Mouse (Mus musculus) limb, embryonic 15.5 days (tissue): Measurements from ENCODE around the gene Peak1. TPM values are rescaled to one million over a fixed set of nuclear protein-coding genes. Genes with fewer than 3 reads are reported as not detected.

Source experiments
- ATAC-seq: fragments of 200-750 bp; cut with Nextera tagmentation; 2 replicates; pipeline ENCODE4 v1.8.0; 2017; ENCODE audit warnings: low read depth, moderate TSS enrichment; ENCODE audit not compliant: insufficient number of reproducible peaks, low FRiP score, low TSS enrichment
- H3K27ac ChIP-seq: fragments of 300-500 bp; sonication (generic); 2 replicates; pipeline ENCODE4 v1.5.1; 2015; ENCODE audit warnings: moderate library complexity, mild to moderate bottlenecking, inconsistent platforms
- H3K27me3 ChIP-seq: fragments of 300-500 bp; sonication (generic); 2 replicates; pipeline ENCODE4 v1.6.1; 2015; ENCODE audit warnings: inconsistent platforms
- H3K36me3 ChIP-seq: fragments of 300-500 bp; sonication (generic); 2 replicates; pipeline ENCODE4 v1.6.1; 2015; ENCODE audit warnings: inconsistent platforms
- H3K4me1 ChIP-seq: fragments of 300-500 bp; sonication (generic); 2 replicates; pipeline ENCODE4 v1.6.1; 2015; ENCODE audit warnings: inconsistent platforms
- H3K4me2 ChIP-seq: fragments of 300-500 bp; sonication (generic); 2 replicates; pipeline ENCODE4 v1.6.1; 2015; ENCODE audit warnings: mild to moderate bottlenecking, inconsistent platforms
- H3K4me3 ChIP-seq: fragments of 300-500 bp; sonication (generic); 2 replicates; pipeline ENCODE4 v1.5.1; 2015; ENCODE audit warnings: mild to moderate bottlenecking, inconsistent platforms
- H3K9ac ChIP-seq: fragments of 300-500 bp; sonication (generic); 2 replicates; pipeline ENCODE4 v1.6.1; 2015; ENCODE audit warnings: inconsistent platforms
- H3K9me3 ChIP-seq: fragments of 300-500 bp; sonication (generic); 2 replicates; pipeline ENCODE4 v1.6.1; 2016; ENCODE audit warnings: inconsistent platforms
- WGBS: fragments of 180-500 bp; shearing (Covaris S2); methylation state at CpG from one replicate; pipeline ENCODE4 v1.1.7; 2015; 5-methylcytosine and 5-hydroxymethylcytosine counted together
- polyA plus RNA-seq: library from polyadenylated mRNA; unstranded; fragments of >200 nt; fragmentation: Nextera tagmentation; extraction: Ambion mirVana; gene quantifications from 2 replicates; pipeline ENCODE4 v1.2.1, GENCODE M21; 2015

Peak1 gene
- polyA plus RNA-seq, 1 experiment from 2014 or later: 11.8 TPM

GRCm38 (mm10) chr9:56204316-56204715, 213.6 kb downstream of the Peak1 start:
- H3K9me3 ChIP-seq: no peaks in the 10 kb centered on the region
- peaks cover 18% of the 10 kb centered on the region for H3K36me3 ChIP-seq
- H3K4me3 ChIP-seq: no peak overlapping the region
- no peak overlapping the region for H3K9ac ChIP-seq
- ATAC-seq: no peak
- no peak overlapping the region for H3K27ac ChIP-seq
- H3K4me1 ChIP-seq: peaks cover 11% of the 10 kb centered on the region
- 90% methylated on average over 4 of the region's 4 CpGs for WGBS
- H3K4me2 ChIP-seq: no peak overlapping the region
- peaks cover 6% of the 10 kb centered on the region; the same call in 1 of the 2 replicates for H3K27me3 ChIP-seq

- peaks cover 6% of the 10 kb centered on the region; the same call in 1 of the 2 replicates for H3K27me3 ChIP-seq
- no peak overlapping the region for H3K4me3 ChIP-seq
- no peak overlapping the region for H3K4me2 ChIP-seq
- no peak overlapping the region for H3K9ac ChIP-seq
- no peaks in the 10 kb centered on the region for H3K9me3 ChIP-seq
- WGBS: 35% methylated on average over 14 of the region's 14 CpGs
- ATAC-seq: no peak
- H3K27ac ChIP-seq: no peak overlapping the region
- H3K36me3 ChIP-seq: peaks cover 4% of the 10 kb centered on the region
- peaks cover 11% of the 10 kb centered on the region for H3K4me1 ChIP-seq
These were observed 217.1 kb downstream of the Peak1 start for GRCm38 (mm10) chr9:56200645-56201314.

GRCm38 (mm10) chr9:56200200-56200599, 217.7 kb downstream of the Peak1 start:
- Histone ChIP-seq H3K4me1 (peaks cover 17% of the 10 kb centered on the region), H3K36me3 (0 out of 2 replicates have a peak, but pooled peaks cover 2% of the 10 kb centered on the region), H3K27ac (no peak overlapping the region), H3K27me3 (peaks cover 6% of the 10 kb centered on the region; the same call in 1 of the 2 replicates), H3K4me2 (no peak overlapping the region), H3K4me3 (no peak overlapping the region), H3K9ac (no peak overlapping the region), H3K9me3 (no peaks in the 10 kb centered on the region)
- 51% methylated on average over 2 of the region's 2 CpGs for WGBS
- ATAC-seq: no peak

GRCm38 (mm10) chr9:56196921-56197320, 220.9 kb downstream of the Peak1 start:
- ATAC-seq: no peak

GRCm38 (mm10) chr9:56195193-56195592, 222.7 kb downstream of the Peak1 start:
- Histone ChIP-seq H3K4me3 (no peak overlapping the region), H3K27me3 (peaks cover 6% of the 10 kb centered on the region; the same call in 1 of the 2 replicates), H3K9me3 (no peaks in the 10 kb centered on the region), H3K36me3 (no peaks in the 10 kb centered on the region), H3K9ac (no peak overlapping the region), H3K4me2 (no peak overlapping the region), H3K27ac (no peak overlapping the region), H3K4me1 (peaks cover 14% of the 10 kb centered on the region)
- 36% methylated on average over 3 of the region's 3 CpGs for WGBS
- no peak for ATAC-seq

More at GRCm38 (mm10) chr9:56196921-56197320, 220.9 kb downstream of the Peak1 start:
- Histone ChIP-seq H3K36me3 (no peaks in the 10 kb centered on the region), H3K4me1 (peaks cover 20% of the 10 kb centered on the region), H3K9ac (no peak overlapping the region), H3K9me3 (no peaks in the 10 kb centered on the region), H3K27me3 (peaks cover 6% of the 10 kb centered on the region; the same call in 1 of the 2 replicates), H3K27ac (no peak overlapping the region), H3K4me3 (no peak overlapping the region), H3K4me2 (no peak overlapping the region)
- WGBS: 74% methylated on average over 4 of the region's 4 CpGs

- Histone ChIP-seq H3K4me3 (no peak overlapping the region), H3K4me2 (no peak overlapping the region), H3K4me1 (peaks cover 11% of the 10 kb centered on the region), H3K9me3 (no peaks in the 10 kb centered on the region), H3K9ac (no peak overlapping the region), H3K27me3 (no peaks in the 10 kb centered on the region), H3K27ac (no peak overlapping the region), H3K36me3 (no peaks in the 10 kb centered on the region)
- WGBS: 43% methylated on average over 11 of the region's 11 CpGs
- ATAC-seq: no peak
These were observed 226.1 kb downstream of the Peak1 start for GRCm38 (mm10) chr9:56191498-56192455.

- no peak overlapping the region for H3K4me3 ChIP-seq
- H3K36me3 ChIP-seq: no peaks in the 10 kb centered on the region
- 40% methylated on average over 8 of the region's 8 CpGs for WGBS
- no peaks in the 10 kb centered on the region for H3K27me3 ChIP-seq
- peaks cover 3% of the 10 kb centered on the region; the same call in 1 of the 2 replicates for H3K4me1 ChIP-seq
- no peaks in the 10 kb centered on the region for H3K9me3 ChIP-seq
- no peak overlapping the region for H3K27ac ChIP-seq
- no peak overlapping the region for H3K4me2 ChIP-seq
- no peak overlapping the region for H3K9ac ChIP-seq
- no peak for ATAC-seq
These were observed 237.6 kb downstream of the Peak1 start for GRCm38 (mm10) chr9:56180118-56180781.

- Histone ChIP-seq H3K4me3 (no peak overlapping the region), H3K9me3 (no peaks in the 10 kb centered on the region), H3K4me2 (no peak overlapping the region), H3K9ac (no peak overlapping the region), H3K36me3 (no peaks in the 10 kb centered on the region), H3K27ac (no peak overlapping the region), H3K4me1 (peaks cover 3% of the 10 kb centered on the region; the same call in 1 of the 2 replicates), H3K27me3 (no peaks in the 10 kb centered on the region)
- WGBS: 74% methylated on average over 6 of the region's 6 CpGs
- ATAC-seq: no peak
These were observed 238.3 kb downstream of the Peak1 start for GRCm38 (mm10) chr9:56179416-56180117.

GRCm38 (mm10) chr9:56177354-56177753, 240.5 kb downstream of the Peak1 start:
- H3K4me3 ChIP-seq: no peak overlapping the region
- no peaks in the 10 kb centered on the region for H3K27me3 ChIP-seq
- H3K9me3 ChIP-seq: no peaks in the 10 kb centered on the region
- H3K36me3 ChIP-seq: no peaks in the 10 kb centered on the region
- peaks cover 3% of the 10 kb centered on the region; the same call in 1 of the 2 replicates for H3K4me1 ChIP-seq
- ATAC-seq: no peak
- H3K9ac ChIP-seq: no peak overlapping the region
- H3K27ac ChIP-seq: no peak overlapping the region
- 63% methylated on average over 4 of the region's 4 CpGs for WGBS
- H3K4me2 ChIP-seq: no peak overlapping the region

- 81% methylated on average over 3 of the region's 3 CpGs for WGBS
- H3K9ac ChIP-seq: no peak overlapping the region
- H3K27me3 ChIP-seq: no peaks in the 10 kb centered on the region
- no peaks in the 10 kb centered on the region for H3K4me1 ChIP-seq
- H3K4me3 ChIP-seq: no peak overlapping the region
- ATAC-seq: no peak
- no peak overlapping the region for H3K4me2 ChIP-seq
- no peak overlapping the region for H3K27ac ChIP-seq
- no peaks in the 10 kb centered on the region for H3K9me3 ChIP-seq
- no peaks in the 10 kb centered on the region for H3K36me3 ChIP-seq
These were observed 242.6 kb downstream of the Peak1 start for GRCm38 (mm10) chr9:56175316-56175715.

GRCm38 (mm10) chr9:56167690-56168089, 250.2 kb downstream of the Peak1 start:
- no peak for ATAC-seq
- H3K4me1 ChIP-seq: peaks cover 12% of the 10 kb centered on the region
- no peaks in the 10 kb centered on the region for H3K36me3 ChIP-seq
- H3K9ac ChIP-seq: no peak overlapping the region
- no peak overlapping the region for H3K4me3 ChIP-seq
- H3K27ac ChIP-seq: no peak overlapping the region
- H3K4me2 ChIP-seq: no peak overlapping the region
- no peaks in the 10 kb centered on the region for H3K27me3 ChIP-seq
- H3K9me3 ChIP-seq: no peaks in the 10 kb centered on the region
- 50% methylated on average over 6 of the region's 6 CpGs for WGBS
